ENCODE assay signal across 13 mouse cellular contexts in genomic region chr7:132075825-132076224, GRCm38 (mm10).
"Had no signal": no experiment of that assay in that cellular context is flagged by ENCODE, and none has a peak within 500 bp of the region (broad histone marks: within the 10 kb centered on the region; RNA-seq: fewer than 3 reads in every experiment).

No protein-coding gene starts in this region.

- H3K27ac ChIP-seq: midbrain, embryonic 10.5 days; midbrain, embryonic 12.5 days; midbrain, embryonic 15.5 days; neural tube, embryonic 12.5 days; stomach, embryonic 15.5 days had no signal

- H3K36me3 ChIP-seq: midbrain, embryonic 10.5 days; midbrain, embryonic 12.5 days; midbrain, embryonic 15.5 days; neural tube, embryonic 12.5 days; stomach, embryonic 15.5 days had no signal

- DNase-seq: lung, adult 18-20 months; lung, embryonic 14.5 days; lung, postnatal 10 days; lung, postnatal 4 days; right cerebral cortex, postnatal 14 days; thymus, adult 18-20 months; thymus, postnatal 14 days; thymus, postnatal 36 days had no signal

- H3K4me1 ChIP-seq: midbrain, embryonic 10.5 days; midbrain, embryonic 12.5 days; midbrain, embryonic 15.5 days; neural tube, embryonic 12.5 days; stomach, embryonic 15.5 days had no signal

- H3K4me3 ChIP-seq: midbrain, embryonic 10.5 days; midbrain, embryonic 12.5 days; midbrain, embryonic 15.5 days; neural tube, embryonic 12.5 days; stomach, embryonic 15.5 days had no signal

- ATAC-seq: midbrain, embryonic 15.5 days had no signal

- H3K4me2 ChIP-seq: lung, embryonic 14.5 days; midbrain, embryonic 12.5 days; midbrain, embryonic 15.5 days; neural tube, embryonic 12.5 days; stomach, embryonic 15.5 days had no signal

- H3K27me3 ChIP-seq: midbrain, embryonic 12.5 days; midbrain, embryonic 15.5 days; neural tube, embryonic 12.5 days; stomach, embryonic 15.5 days had no signal

- H3K9ac ChIP-seq: lung, embryonic 14.5 days; midbrain, embryonic 12.5 days; midbrain, embryonic 15.5 days; neural tube, embryonic 12.5 days; stomach, embryonic 15.5 days had no signal

- H3K9me3 ChIP-seq: midbrain, embryonic 10.5 days; midbrain, embryonic 12.5 days; midbrain, embryonic 15.5 days; neural tube, embryonic 12.5 days; stomach, embryonic 15.5 days had no signal
